Mouse (Mus musculus): Measurements from ENCODE around the gene Akap5. TPM values are rescaled to one million over a fixed set of nuclear protein-coding genes. Genes with fewer than 3 reads are reported as not detected.
A peak's percentile ranks its signal among the peaks of the same experiment; 100 is the strongest.

The Akap5 gene
- total RNA-seq, 2 experiments from 2014 or later, result 57.5 to 60.4 TPM

DNA sequence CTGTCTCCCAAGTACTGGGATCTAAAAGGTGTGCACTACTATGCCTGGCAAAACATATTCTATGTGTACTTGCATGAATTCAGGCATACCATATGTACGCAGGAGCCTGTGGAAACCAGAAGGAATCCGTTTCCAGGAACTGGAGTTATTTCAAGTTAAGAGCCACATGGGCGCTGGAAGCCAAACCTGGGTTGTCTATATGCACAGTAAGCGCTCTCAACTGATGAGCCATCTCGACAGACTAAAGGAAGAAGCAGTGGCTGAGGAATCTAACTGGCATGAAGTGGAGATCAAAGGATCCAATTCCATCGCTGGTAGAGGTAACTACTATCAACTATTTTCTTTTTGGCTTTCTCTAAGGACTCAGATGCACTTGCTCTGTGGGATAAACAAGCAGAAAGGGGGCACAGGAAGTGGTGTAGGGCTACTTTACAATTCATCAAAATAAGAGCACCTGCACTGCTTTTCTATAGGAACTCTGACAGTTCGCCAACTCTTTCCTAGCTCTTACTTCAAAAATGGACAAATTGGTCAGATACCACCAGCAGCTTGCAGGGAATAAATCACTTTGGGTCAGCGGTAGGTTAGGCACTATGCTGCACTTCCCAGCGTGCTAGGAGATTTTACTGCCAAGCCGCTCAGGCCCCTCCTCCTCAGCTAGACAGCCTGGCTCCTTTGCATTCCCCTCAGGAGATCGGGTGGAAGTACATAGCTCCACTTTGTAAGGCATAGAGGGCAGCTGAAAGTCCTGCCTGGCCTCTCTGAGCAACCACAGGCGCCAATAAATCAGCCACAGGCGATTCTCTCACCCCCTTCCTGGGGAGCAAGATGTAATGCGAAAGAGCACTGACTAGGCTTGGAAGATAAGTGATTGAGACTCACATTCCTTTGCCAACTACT, 42.7 kb downstream of the Akap5 start:
- DNase-seq (ENCODE audit: low spot score in 2 of 2), result no peak

DNA sequence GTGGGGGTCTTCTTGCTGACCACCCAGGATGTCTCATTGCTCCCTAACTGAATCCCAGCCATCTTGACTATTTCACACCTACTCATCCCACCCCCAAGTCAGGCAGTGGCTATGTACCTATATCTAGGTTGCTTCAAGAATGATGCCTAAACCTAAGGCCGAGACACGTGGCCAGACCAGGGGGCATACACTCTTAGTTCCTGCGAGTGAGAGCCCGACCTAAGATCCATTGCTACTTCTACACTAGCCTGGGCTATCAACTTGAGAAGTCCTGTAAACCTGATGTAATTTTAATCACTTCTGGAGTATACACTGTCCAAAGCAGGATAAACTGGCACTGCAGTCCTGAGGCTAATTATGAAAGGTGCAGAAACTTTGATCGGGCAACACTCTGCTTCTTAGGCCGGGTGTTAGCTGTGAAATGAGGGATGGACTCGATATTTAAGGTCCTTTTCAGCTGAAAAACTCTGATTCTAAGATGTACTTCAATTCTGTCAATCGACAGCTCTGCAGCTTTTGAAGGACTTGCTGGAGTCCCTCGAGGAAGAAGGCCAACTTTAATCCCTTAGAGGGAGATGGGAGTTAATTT, 43.6 kb downstream of the Akap5 start:
- DNase-seq (ENCODE audit: low spot score in 2 of 2), result no peak

DNA sequence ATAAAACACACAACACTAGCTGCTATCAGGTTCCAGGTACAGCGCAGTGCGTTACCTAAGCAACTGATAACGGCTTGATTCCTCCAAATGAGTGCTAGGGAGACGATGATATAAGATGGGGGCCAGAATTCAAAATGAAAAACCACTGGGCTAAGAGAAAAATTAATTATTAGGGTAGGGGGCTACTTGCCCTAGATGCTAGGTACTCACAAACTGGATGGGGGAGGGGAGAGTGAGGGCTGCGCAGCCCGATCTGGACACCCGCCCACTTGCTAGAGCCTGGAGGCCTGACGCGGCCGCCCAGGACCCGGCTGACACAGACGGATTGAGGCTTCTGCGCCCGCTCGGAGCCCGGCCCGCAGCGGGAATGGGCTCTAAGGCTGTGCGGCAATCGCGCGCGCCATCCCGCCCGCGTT, 44.1 kb downstream of the Akap5 start:
- peak; percentile 16 to 48 for DNase-seq (ENCODE audit: low spot score in 2 of 2)

GRCm38 (mm10) chr12:76369206-76369977, 44.7 kb downstream of the Akap5 start, which contains the start of gene Zbtb25:
TSS of gene Zbtb25 (minus strand) at chr12:76369602.
- DNase-seq (ENCODE audit: low spot score in 2 of 2), result peak; percentile 84 to 88

DNA sequence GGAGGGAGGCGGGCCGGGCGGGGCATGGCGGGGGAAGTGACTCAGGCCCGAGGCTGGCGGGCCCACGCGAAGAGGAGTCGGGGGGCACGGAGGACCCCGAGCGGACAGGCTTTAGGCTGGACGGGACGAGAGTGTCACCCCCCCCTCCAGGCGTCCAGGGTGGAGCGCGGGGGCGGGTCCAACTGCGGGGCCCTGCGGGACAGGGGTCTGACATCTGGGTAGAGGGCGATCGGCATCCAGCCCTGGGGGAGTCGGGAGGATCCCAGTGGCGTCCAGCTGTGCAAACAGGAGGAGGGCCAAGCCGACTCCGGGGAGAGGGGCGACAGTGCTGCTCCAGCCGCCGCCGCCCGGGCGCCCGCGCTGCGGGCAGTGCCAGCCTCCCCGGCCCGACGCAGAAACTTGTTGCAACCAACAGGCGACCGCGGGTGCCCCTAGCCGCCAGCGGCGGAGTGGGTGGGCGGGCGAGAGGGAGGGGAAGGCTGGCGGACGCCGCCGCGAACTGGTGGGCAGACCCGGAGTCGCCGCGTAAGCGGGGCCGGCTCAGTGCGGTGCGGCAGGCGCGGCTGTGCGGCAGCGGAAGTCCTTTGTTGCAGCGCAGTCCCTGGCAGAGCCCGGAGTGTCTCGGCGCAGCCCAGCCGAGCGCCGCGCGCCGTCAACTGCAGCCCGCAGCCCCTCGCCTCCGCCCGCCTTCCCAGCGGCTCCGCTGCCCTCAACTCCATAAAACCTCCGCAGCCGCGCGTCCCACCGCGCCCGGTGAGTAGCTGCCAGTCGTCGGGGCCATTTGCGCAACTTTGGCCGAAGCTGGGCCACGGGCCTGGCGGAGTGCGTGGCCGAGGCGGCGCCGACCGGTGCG, 45.5 kb downstream of the Akap5 start, which contains the start of gene Zbtb1:
Gene Zbtb1 (plus strand): TSS at position 289 of the 853 bp plus-strand sequence.
- peak; percentile 81 to 85 for DNase-seq (ENCODE audit: low spot score in 2 of 2)

DNA sequence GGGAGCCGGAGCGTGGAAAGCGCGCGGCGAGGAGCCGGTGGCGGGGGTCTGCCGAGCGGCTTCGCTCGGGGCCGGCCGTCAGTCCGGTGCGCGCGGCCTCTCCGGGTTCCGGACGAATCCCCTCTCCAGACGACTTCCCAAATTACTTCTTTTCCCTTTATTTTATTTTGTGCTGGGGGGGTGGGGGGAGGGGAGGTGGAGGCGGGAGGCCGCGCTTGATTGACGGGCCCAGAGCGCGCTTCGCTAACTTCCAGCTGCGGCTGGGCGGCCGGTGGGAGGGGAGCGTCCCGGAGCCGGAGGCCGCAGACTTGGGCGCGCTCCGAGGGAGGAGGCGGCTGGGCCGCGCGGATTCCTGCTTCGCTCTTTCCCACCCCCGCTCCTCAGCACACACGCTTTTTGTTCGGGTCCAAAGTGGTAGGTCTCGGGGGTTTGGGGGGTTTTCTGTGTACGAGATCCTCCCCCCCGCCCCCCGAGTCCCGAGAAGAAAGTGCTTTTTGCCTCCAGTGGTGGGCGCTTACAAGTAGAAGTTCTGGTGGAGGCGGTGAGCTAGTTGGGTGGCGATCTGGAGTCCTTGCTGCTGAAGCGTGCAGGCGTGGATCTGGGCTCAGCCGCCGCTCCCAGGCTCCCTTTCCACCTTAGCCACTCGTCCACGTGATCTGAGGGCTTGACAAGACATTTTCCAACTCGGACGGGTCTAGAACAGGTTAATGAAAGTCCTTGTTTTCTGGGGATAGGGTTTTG, 46.3 kb downstream of the Akap5 start:
- peak; percentile 34 to 55 for DNase-seq (ENCODE audit: low spot score in 2 of 2)

GRCm38 (mm10) chr12:76372046-76372445, 47.4 kb downstream of the Akap5 start:
- no peak for DNase-seq (ENCODE audit: low spot score in 2 of 2)

DNA sequence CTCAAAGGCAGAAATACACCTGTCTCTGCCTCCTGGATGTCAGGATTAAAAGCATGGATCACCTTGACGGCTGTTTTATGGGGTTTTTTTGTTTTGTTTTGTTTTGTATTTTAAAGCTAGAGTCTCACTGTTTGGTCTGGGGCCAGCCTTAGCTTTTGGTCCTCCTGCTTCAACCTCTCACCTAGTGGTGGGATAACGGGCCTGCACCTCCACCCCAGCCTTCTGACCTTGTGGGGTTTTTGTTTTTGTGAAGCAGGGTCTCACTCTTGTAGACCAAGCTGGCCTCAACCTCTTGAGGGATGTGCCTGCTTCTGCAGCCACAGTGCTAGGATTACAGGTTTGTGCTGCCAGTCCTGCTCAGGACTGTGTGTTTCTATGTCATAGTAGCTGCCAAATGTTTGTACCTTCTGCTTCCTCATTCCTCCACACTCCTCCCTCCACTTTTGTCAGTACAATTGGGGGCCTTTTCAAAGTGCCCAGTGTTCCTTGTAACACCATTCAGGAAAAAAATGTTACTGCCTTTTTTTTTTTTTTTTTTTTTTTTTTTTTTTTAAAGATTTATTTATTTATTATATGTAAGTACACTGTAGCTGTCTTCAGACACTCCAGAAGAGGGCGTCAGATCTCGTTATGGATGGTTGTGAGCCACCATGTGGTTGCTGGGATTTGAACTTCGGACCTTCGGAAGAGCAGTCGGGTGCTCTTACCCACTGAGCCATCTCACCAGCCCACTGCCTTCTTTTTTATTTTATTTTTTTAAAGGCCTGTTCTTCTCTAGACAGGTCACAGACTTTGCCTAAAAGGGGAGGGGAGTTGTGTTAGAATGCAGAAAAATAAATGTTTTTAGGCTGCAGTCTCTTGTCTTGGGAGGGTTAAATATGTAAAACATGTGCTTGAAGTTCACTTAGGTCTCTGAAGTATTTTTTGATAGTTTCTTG, 48.5 kb downstream of the Akap5 start:
- DNase-seq (ENCODE audit: low spot score in 2 of 2), result no peak

- DNase-seq (ENCODE audit: low spot score in 2 of 2), result no peak
These were observed 49.3 kb downstream of the Akap5 start for GRCm38 (mm10) chr12:76373991-76374390.

DNA sequence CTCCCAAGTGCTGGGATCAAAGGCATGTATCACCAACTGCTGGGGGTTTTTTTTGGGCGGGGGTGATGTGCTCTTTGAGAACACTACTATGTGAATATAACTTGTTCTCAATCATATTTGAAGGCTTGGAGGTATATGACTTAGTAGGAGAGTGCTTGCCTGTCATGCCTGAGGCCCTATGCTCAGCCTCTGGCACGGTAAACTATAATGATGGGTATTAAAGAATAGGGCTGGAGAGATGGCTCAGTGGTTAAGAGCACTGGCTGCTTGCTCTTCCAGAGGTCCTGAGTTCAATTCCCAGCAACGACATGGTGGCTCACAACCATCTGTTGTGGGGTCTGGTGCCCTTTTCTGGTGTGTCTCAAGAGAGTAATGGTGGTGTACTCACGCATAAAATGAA, 50.2 kb downstream of the Akap5 start:
- no peak for DNase-seq (ENCODE audit: low spot score in 2 of 2)

- no peak for DNase-seq (ENCODE audit: low spot score in 2 of 2)
These were observed 50.8 kb downstream of the Akap5 start for GRCm38 (mm10) chr12:76375506-76375905.

- DNase-seq (ENCODE audit: low spot score in 2 of 2), result no peak
These were observed 52.0 kb downstream of the Akap5 start for GRCm38 (mm10) chr12:76376649-76377048.

DNA sequence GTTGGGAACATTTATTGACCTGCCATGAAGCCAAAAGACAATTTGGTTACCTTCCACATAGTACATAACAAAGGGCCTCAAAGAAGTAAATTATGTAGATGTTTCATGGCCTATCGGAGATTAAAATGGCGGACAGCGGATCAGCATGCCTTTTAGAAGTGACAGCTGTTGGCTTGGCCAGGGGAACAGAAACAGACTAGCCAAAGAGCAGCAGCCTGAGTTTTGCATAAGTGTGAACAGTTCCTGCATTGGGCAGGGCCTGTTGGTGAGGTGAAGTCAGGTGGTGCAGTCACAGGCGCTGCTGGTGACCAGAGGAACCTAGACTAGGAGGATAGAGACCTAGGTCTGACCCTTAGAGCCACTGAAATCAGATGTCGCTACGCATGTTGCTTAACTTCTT, 52.4 kb downstream of the Akap5 start:
- no peak for DNase-seq (ENCODE audit: low spot score in 2 of 2)

GRCm38 (mm10) chr12:76377726-76378125, 53.0 kb downstream of the Akap5 start:
- peak in 1 of 2 experiments; percentile 22 for DNase-seq (ENCODE audit: low spot score in 2 of 2)

DNA sequence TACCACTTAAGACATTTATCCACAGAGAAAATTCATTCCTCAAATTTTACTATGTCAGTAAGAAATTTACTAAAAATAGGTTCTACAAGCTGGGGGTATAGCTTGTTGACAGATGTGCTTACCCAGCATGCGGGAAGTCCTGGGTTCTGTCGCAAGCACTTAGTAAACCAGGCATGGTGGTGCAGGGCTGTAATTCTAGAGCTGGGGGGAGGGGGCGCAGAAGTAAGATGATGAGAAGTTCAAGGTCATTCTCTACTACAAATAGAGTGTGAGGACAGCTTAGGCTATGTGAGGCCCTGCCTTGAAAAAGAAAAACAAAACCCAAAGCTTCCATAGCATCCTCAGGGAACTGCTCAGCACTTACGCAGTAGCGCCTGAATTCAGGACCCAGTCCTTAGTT, 53.9 kb downstream of the Akap5 start:
- no peak for DNase-seq (ENCODE audit: low spot score in 2 of 2)

- no peak for DNase-seq (ENCODE audit: low spot score in 2 of 2)
These were observed 55.5 kb downstream of the Akap5 start for GRCm38 (mm10) chr12:76380151-76380550.

Data from layer of hippocampus, postnatal 14 days (tissue).